Mouse (Mus musculus): ENCODE measurements around the gene Vcp. TPM values are rescaled to one million over a fixed set of nuclear protein-coding genes. Genes with fewer than 3 reads are reported as not detected.

Vcp gene
- polyA plus RNA-seq, 1 experiment from 2014 or later: 205 TPM

- no peak overlapping the region for H3K9ac ChIP-seq (ENCODE audit: low read depth, low read length)
- no peak overlapping the region for H3K27ac ChIP-seq (ENCODE audit: low read depth, low read length)
- 0 out of 2 replicates have a peak, but pooled peaks cover 2% of the 10 kb centered on the region for H3K27me3 ChIP-seq (replicated peaks; ENCODE audit: control insufficient read depth, insufficient read depth, low read length)
- 73% methylated on average over 8 of the region's 8 CpGs for WGBS
- H3K36me3 ChIP-seq (ENCODE audit: control insufficient read depth, insufficient read depth): peaks cover 21% of the 10 kb centered on the region
- H3K4me1 ChIP-seq (replicated peaks; ENCODE audit: control insufficient read depth, insufficient read depth, low read length): no peaks in the 10 kb centered on the region
- H3K4me3 ChIP-seq (ENCODE audit: low read depth, low read length): no peak overlapping the region
- H3K9me3 ChIP-seq (ENCODE audit: control insufficient read depth): no peaks in the 10 kb centered on the region
- TF ChIP-seq CTCF (IDR thresholded peaks at IDR 0.05; ENCODE audit: low read depth): no peak
- no peak for ATAC-seq
- no peak overlapping the region for H3K4me2 ChIP-seq (replicated peaks; ENCODE audit: low read depth)
These were observed 41.4 kb downstream of the Vcp start for GRCm38 (mm10) chr4:42958942-42959341.

GRCm38 (mm10) chr4:42957979-42958378 is 42.3 kb downstream of the Vcp start:
- no peak overlapping the region for H3K4me2 ChIP-seq (replicated peaks; ENCODE audit: low read depth)
- H3K27me3 ChIP-seq (replicated peaks; ENCODE audit: control insufficient read depth, insufficient read depth, low read length): no peaks in the 10 kb centered on the region
- 89% methylated on average over 8 of the region's 8 CpGs for WGBS
- peaks cover 21% of the 10 kb centered on the region for H3K36me3 ChIP-seq (ENCODE audit: control insufficient read depth, insufficient read depth)
- no peak overlapping the region for H3K4me3 ChIP-seq (ENCODE audit: low read depth, low read length)
- ATAC-seq: no peak
- no peak overlapping the region for H3K27ac ChIP-seq (ENCODE audit: low read depth, low read length)
- H3K9me3 ChIP-seq (ENCODE audit: control insufficient read depth): no peaks in the 10 kb centered on the region
- H3K9ac ChIP-seq (ENCODE audit: low read depth, low read length): no peak overlapping the region
- no peaks in the 10 kb centered on the region for H3K4me1 ChIP-seq (replicated peaks; ENCODE audit: control insufficient read depth, insufficient read depth, low read length)
- no peak for TF ChIP-seq CTCF (IDR thresholded peaks at IDR 0.05; ENCODE audit: low read depth)

GRCm38 (mm10) chr4:42957306-42957705 is 43.0 kb downstream of the Vcp start:
- Histone ChIP-seq H3K27ac (ENCODE audit: low read depth, low read length) (no peak overlapping the region), H3K36me3 (ENCODE audit: control insufficient read depth, insufficient read depth) (peaks cover 21% of the 10 kb centered on the region), H3K4me1 (replicated peaks; ENCODE audit: control insufficient read depth, insufficient read depth, low read length) (no peaks in the 10 kb centered on the region), H3K9ac (ENCODE audit: low read depth, low read length) (no peak overlapping the region), H3K27me3 (replicated peaks; ENCODE audit: control insufficient read depth, insufficient read depth, low read length) (no peaks in the 10 kb centered on the region), H3K4me2 (replicated peaks; ENCODE audit: low read depth) (no peak overlapping the region), H3K9me3 (ENCODE audit: control insufficient read depth) (no peaks in the 10 kb centered on the region), H3K4me3 (ENCODE audit: low read depth, low read length) (no peak overlapping the region)
- no peak for ATAC-seq
- 63% methylated on average over 11 of the region's 11 CpGs for WGBS
- TF ChIP-seq CTCF (IDR thresholded peaks at IDR 0.05; ENCODE audit: low read depth): no peak

GRCm38 (mm10) chr4:42956581-42956980 is 43.7 kb downstream of the Vcp start:
- H3K36me3 ChIP-seq (ENCODE audit: control insufficient read depth, insufficient read depth): peaks cover 21% of the 10 kb centered on the region
- ATAC-seq: no peak
- H3K9ac ChIP-seq (ENCODE audit: low read depth, low read length): no peak overlapping the region
- H3K4me2 ChIP-seq (replicated peaks; ENCODE audit: low read depth): no peak overlapping the region
- H3K4me1 ChIP-seq (replicated peaks; ENCODE audit: control insufficient read depth, insufficient read depth, low read length): 0 out of 2 replicates have a peak, but pooled peaks cover under 1% of the 10 kb centered on the region
- no peak overlapping the region for H3K4me3 ChIP-seq (ENCODE audit: low read depth, low read length)
- no peaks in the 10 kb centered on the region for H3K9me3 ChIP-seq (ENCODE audit: control insufficient read depth)
- H3K27ac ChIP-seq (ENCODE audit: low read depth, low read length): no peak overlapping the region
- WGBS: 95% methylated on average over 17 of the region's 17 CpGs
- no peak for TF ChIP-seq CTCF (IDR thresholded peaks at IDR 0.05; ENCODE audit: low read depth)
- no peaks in the 10 kb centered on the region for H3K27me3 ChIP-seq (replicated peaks; ENCODE audit: control insufficient read depth, insufficient read depth, low read length)

- Histone ChIP-seq H3K9ac (ENCODE audit: low read depth, low read length) (no peak overlapping the region), H3K36me3 (ENCODE audit: control insufficient read depth, insufficient read depth) (peaks cover 21% of the 10 kb centered on the region), H3K4me2 (replicated peaks; ENCODE audit: low read depth) (no peak overlapping the region), H3K4me1 (replicated peaks; ENCODE audit: control insufficient read depth, insufficient read depth, low read length) (0 out of 2 replicates have a peak, but pooled peaks cover 5% of the 10 kb centered on the region), H3K9me3 (ENCODE audit: control insufficient read depth) (no peaks in the 10 kb centered on the region), H3K27ac (ENCODE audit: low read depth, low read length) (no peak overlapping the region), H3K4me3 (ENCODE audit: low read depth, low read length) (no peak overlapping the region), H3K27me3 (replicated peaks; ENCODE audit: control insufficient read depth, insufficient read depth, low read length) (no peaks in the 10 kb centered on the region)
- 89% methylated on average over 3 of the region's 3 CpGs for WGBS
- ATAC-seq: no peak
- TF ChIP-seq CTCF (IDR thresholded peaks at IDR 0.05; ENCODE audit: low read depth): no peak
These were observed 45.1 kb downstream of the Vcp start for GRCm38 (mm10) chr4:42955200-42955599.

GRCm38 (mm10) chr4:42954297-42954696 is 46.0 kb downstream of the Vcp start:
- Histone ChIP-seq H3K27ac (ENCODE audit: low read depth, low read length) (no peak overlapping the region; the same call in 1 of the 2 replicates), H3K4me2 (replicated peaks; ENCODE audit: low read depth) (no peak overlapping the region), H3K4me3 (ENCODE audit: low read depth, low read length) (no peak overlapping the region), H3K9ac (ENCODE audit: low read depth, low read length) (no peak overlapping the region; the same call in 1 of the 2 replicates), H3K4me1 (replicated peaks; ENCODE audit: control insufficient read depth, insufficient read depth, low read length) (peaks cover 6% of the 10 kb centered on the region; the same call in 1 of the 2 replicates), H3K36me3 (ENCODE audit: control insufficient read depth, insufficient read depth) (peaks cover 21% of the 10 kb centered on the region), H3K27me3 (replicated peaks; ENCODE audit: control insufficient read depth, insufficient read depth, low read length) (no peaks in the 10 kb centered on the region), H3K9me3 (ENCODE audit: control insufficient read depth) (no peaks in the 10 kb centered on the region)
- TF ChIP-seq CTCF (IDR thresholded peaks at IDR 0.05; ENCODE audit: low read depth): peak; percentile 94
- ATAC-seq: no peak
- 15% methylated on average over 10 of the region's 10 CpGs for WGBS
